Mouse (Mus musculus) embryonic facial prominence, embryonic 14.5 days (tissue): ENCODE measurements at regions not wholly inside any gene's neighbourhood (a gene's known extent, or its start where the extent isn't known, plus 50 kb on each side); places are given as distances from the start of the nearest gene placed in this dataset.

Source experiments
- ATAC-seq: fragments of 200-750 bp; cut with Nextera tagmentation; 2 replicates; pipeline ENCODE4 v1.8.0; 2017; ENCODE audit warnings: low read depth, moderate number of reproducible peaks, moderate TSS enrichment
- DNase-seq: peaks from one replicate; pipeline ENCODE4 v3.0.0-alpha.2; 2015; ENCODE audit warnings: low spot score
- H3K27ac ChIP-seq: fragments of 300-500 bp; sonication (generic); replicated peaks from 2 replicates; pipeline ENCODE4 v1.5.1; 2014; ENCODE audit warnings: low read depth, mild to moderate bottlenecking, low read length, moderate library complexity
- H3K27me3 ChIP-seq: fragments of 300-500 bp; sonication (generic); replicated peaks from 2 replicates; pipeline ENCODE4 v1.6.1; 2014; ENCODE audit warnings: low read length; ENCODE audit not compliant: control insufficient read depth, insufficient read depth
- H3K36me3 ChIP-seq: fragments of 300-500 bp; sonication (generic); 2 replicates; pipeline ENCODE4 v1.6.1; 2014; ENCODE audit warnings: low read length, mixed read lengths; ENCODE audit not compliant: control insufficient read depth, insufficient read depth
- H3K4me1 ChIP-seq: fragments of 300-500 bp; sonication (generic); 2 replicates; pipeline ENCODE4 v1.6.1; 2014; ENCODE audit warnings: antibody characterized with exemption, low read length; ENCODE audit not compliant: control insufficient read depth, insufficient read depth
- H3K4me2 ChIP-seq: fragments of 300-500 bp; sonication (generic); 2 replicates; pipeline ENCODE4 v1.6.1; 2014; ENCODE audit warnings: low read depth, mild to moderate bottlenecking, low read length, moderate library complexity, mixed read lengths
- H3K4me3 ChIP-seq: fragments of 300-500 bp; sonication (generic); 2 replicates; pipeline ENCODE4 v1.5.1; 2014; ENCODE audit warnings: low read depth, mild to moderate bottlenecking, low read length
- H3K9ac ChIP-seq: fragments of 300-500 bp; sonication (generic); 2 replicates; pipeline ENCODE4 v1.6.1; 2014; ENCODE audit warnings: low read depth, mild to moderate bottlenecking, low read length, moderate library complexity, mixed read lengths
- H3K9me3 ChIP-seq: fragments of 300-500 bp; sonication (generic); 2 replicates; pipeline ENCODE4 v1.6.1; 2016; ENCODE audit warnings: low read length; ENCODE audit not compliant: control insufficient read depth
- WGBS: fragments of 180-500 bp; shearing (Covaris S2); extraction: QIAGEN DNeasy Blood & Tissue Kit; methylation state at CpG from one replicate; pipeline ENCODE4 v1.1.7; 2014; 5-methylcytosine and 5-hydroxymethylcytosine counted together

DNA sequence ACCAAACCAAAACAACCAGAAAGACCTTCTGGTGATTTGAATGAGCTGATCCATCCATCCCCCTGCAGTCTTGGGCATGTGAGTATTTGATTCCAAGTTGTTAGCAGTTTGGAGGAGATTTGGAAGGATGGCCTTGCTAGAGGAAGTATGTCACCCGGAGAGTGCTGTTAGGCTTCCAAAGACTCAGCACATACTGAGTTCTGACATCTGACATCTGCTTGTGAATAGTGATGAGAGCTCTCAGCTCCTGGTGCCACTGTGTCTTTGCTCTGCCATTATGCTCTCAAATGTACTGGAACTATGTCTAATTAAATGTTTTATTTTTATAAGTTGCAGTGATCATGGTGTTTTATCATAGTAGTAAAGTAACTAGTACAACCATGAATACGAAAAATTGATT is 1184.2 kb downstream of the Kcnt2 start:
- Histone ChIP-seq H3K4me1 (no peaks in the 10 kb centered on the region), H3K4me3 (no peak overlapping the region), H3K4me2 (no peak overlapping the region), H3K9ac (no peak overlapping the region), H3K27ac (no peak overlapping the region), H3K27me3 (no peaks in the 10 kb centered on the region), H3K36me3 (no peaks in the 10 kb centered on the region), H3K9me3 (no peaks in the 10 kb centered on the region)
- 74% methylated on average over 2 of the region's 2 CpGs for WGBS
- DNase-seq (no peak), ATAC-seq (no peak)

- Histone ChIP-seq H3K36me3 (no peaks in the 10 kb centered on the region), H3K4me2 (no peak overlapping the region), H3K27ac (no peak overlapping the region), H3K9me3 (no peaks in the 10 kb centered on the region), H3K4me3 (no peak overlapping the region), H3K9ac (no peak overlapping the region), H3K27me3 (no peaks in the 10 kb centered on the region), H3K4me1 (no peaks in the 10 kb centered on the region)
- 3% methylated on average over 1 of the region's 1 CpGs for WGBS
- ATAC-seq (no peak), DNase-seq (no peak)
These were observed 1189.5 kb downstream of the Kcnt2 start for GRCm38 (mm10) chr1:141435452-141435851.

- no peak for ATAC-seq
- Histone ChIP-seq H3K27me3 (no peaks in the 10 kb centered on the region), H3K4me1 (no peaks in the 10 kb centered on the region), H3K4me3 (no peak overlapping the region), H3K9me3 (no peaks in the 10 kb centered on the region), H3K36me3 (no peaks in the 10 kb centered on the region), H3K9ac (no peak overlapping the region), H3K4me2 (no peak overlapping the region), H3K27ac (no peak overlapping the region)
- no peak for DNase-seq
These were observed 1194.3 kb downstream of the Kcnt2 start for GRCm38 (mm10) chr1:141440234-141440633.

DNA sequence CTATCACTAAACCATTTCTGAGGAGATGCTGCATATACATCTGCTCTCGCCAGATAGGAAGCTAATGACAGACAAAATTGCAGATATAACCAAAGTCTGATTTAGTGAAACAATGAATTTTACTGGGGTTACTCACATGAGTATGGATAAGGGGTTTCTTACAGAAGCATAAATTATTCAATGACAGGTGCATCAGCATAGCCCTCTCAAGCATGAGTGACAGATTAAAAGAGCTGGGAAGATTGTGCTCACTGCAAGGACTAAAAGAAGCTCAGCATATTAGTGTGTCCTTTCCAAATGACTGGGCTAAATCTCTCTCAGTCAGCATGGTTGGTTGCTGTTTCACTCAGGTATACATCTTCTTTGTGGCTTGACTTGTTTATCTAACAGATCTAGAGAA is 1205.0 kb downstream of the Kcnt2 start:
- Histone ChIP-seq H3K36me3 (no peaks in the 10 kb centered on the region), H3K27ac (no peak overlapping the region), H3K9ac (no peak overlapping the region), H3K4me2 (no peak overlapping the region), H3K4me3 (no peak overlapping the region), H3K4me1 (no peaks in the 10 kb centered on the region), H3K9me3 (no peaks in the 10 kb centered on the region), H3K27me3 (no peaks in the 10 kb centered on the region)
- WGBS: 79% methylated on average over 1 of the region's 1 CpGs
- ATAC-seq (no peak), DNase-seq (no peak)

- Histone ChIP-seq H3K9ac (no peak overlapping the region), H3K36me3 (no peaks in the 10 kb centered on the region)
- ATAC-seq: no peak
These were observed 1218.6 kb downstream of the Kcnt2 start for GRCm38 (mm10) chr1:141464576-141464975.

More at GRCm38 (mm10) chr1:141464576-141464975, 1218.6 kb downstream of the Kcnt2 start:
- Histone ChIP-seq H3K4me1 (no peaks in the 10 kb centered on the region), H3K4me2 (no peak overlapping the region), H3K9me3 (no peaks in the 10 kb centered on the region), H3K27ac (no peak overlapping the region), H3K4me3 (no peak overlapping the region), H3K27me3 (no peaks in the 10 kb centered on the region)
- no peak for DNase-seq
